Mouse (Mus musculus) liver, postnatal 0 days (tissue): ENCODE measurements around the gene Man2b1.

ENCODE experiments used
- CTCF ChIP-seq: sonication (generic); IDR thresholded peaks from 2 replicates; pipeline ENCODE4 v1.5.1; 2016; ENCODE audit warnings: antibody characterized with exemption, low read depth
- EP300 ChIP-seq: IDR thresholded peaks from 2 replicates; pipeline ENCODE4 v1.6.1; 2016; ENCODE audit warnings: antibody characterized with exemption, low read depth, mild to moderate bottlenecking

DNA sequence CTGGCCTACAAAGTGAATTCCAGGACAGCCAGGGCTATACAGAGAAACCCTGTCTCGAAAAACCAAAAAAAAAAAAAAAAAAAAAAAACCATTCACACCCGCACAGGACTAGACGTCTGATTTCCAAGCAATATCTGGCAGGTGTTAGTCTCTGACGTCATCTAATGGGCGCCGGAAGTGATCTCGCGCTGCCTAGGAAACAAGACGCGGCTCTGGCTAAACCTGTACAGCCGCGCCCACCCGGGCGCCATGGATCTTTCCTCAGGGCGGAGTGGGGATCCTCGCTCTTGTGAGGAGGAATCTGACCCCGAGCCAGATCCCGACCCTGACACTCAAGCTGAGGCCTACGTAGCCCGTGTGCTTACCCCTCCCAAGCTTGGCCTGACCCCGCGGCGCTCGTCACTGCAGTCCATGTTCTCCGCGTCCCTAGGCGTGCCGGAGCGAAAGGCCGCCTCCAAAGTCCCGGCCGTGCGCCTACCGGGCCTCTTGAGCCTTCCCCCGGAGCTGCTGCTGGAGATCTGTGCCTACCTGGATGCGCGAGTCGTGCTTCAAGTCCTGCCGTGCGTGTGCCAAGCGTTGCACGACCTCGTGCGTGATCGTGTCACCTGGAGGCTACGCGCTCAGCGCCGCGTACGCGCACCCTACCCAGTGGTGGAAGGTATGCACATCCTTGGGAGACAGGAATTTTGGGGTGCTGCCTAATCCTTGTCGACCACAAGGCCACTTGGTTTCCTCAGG lies 23.0 kb upstream of the Man2b1 start, which contains the start of gene Fbxw9:
- TF ChIP-seq CTCF, result no peak
- TF ChIP-seq EP300, result no peak
